Mouse (Mus musculus) embryonic facial prominence, embryonic 10.5 days (tissue): ENCODE measurements around the gene Plxna1. TPM values are rescaled to one million over a fixed set of nuclear protein-coding genes. Genes with fewer than 3 reads are reported as not detected.
A peak's percentile ranks its signal among the peaks of the same experiment; 100 is the strongest.

ENCODE experiments used
- DNase-seq: peaks from one replicate; pipeline ENCODE4 v3.0.0-alpha.2; 2017; ENCODE audit warnings: low spot score
- H3K27ac ChIP-seq: fragments of 300-500 bp; sonication (generic); replicated peaks from 2 replicates; pipeline ENCODE4 v1.5.1; 2016; ENCODE audit warnings: mild to moderate bottlenecking
- H3K27me3 ChIP-seq: fragments of 300-500 bp; sonication (generic); replicated peaks from 2 replicates; pipeline ENCODE4 v1.6.1; 2016; ENCODE audit warnings: low read depth, mild to moderate bottlenecking; ENCODE audit not compliant: poor library complexity, severe bottlenecking
- H3K36me3 ChIP-seq: fragments of 300-500 bp; sonication (generic); replicated peaks from 2 replicates; pipeline ENCODE4 v1.6.1; 2016; ENCODE audit warnings: mild to moderate bottlenecking, moderate library complexity
- H3K4me1 ChIP-seq: fragments of 300-500 bp; sonication (generic); 2 replicates; pipeline ENCODE4 v1.6.1; 2016
- H3K4me3 ChIP-seq: fragments of 300-500 bp; sonication (generic); 2 replicates; pipeline ENCODE4 v1.5.1; 2016; ENCODE audit warnings: mild to moderate bottlenecking, moderate library complexity
- H3K9me3 ChIP-seq: fragments of 300-500 bp; sonication (generic); 2 replicates; pipeline ENCODE4 v1.6.1; 2016; ENCODE audit warnings: mild to moderate bottlenecking
- WGBS: fragments of 180-500 bp; shearing (Covaris S2); methylation state at CpG from one replicate; pipeline ENCODE4 v1.1.7; 2016; 5-methylcytosine and 5-hydroxymethylcytosine counted together
- polyA plus RNA-seq: library from polyadenylated mRNA; unstranded; fragments of >200 nt; fragmentation: Nextera tagmentation; extraction: Ambion mirVana; gene quantifications from 2 replicates; pipeline ENCODE4 v1.2.1, GENCODE M21; 2016

Gene Plxna1
- polyA plus RNA-seq, 1 experiment from 2014 or later = 24.9 TPM

DNA sequence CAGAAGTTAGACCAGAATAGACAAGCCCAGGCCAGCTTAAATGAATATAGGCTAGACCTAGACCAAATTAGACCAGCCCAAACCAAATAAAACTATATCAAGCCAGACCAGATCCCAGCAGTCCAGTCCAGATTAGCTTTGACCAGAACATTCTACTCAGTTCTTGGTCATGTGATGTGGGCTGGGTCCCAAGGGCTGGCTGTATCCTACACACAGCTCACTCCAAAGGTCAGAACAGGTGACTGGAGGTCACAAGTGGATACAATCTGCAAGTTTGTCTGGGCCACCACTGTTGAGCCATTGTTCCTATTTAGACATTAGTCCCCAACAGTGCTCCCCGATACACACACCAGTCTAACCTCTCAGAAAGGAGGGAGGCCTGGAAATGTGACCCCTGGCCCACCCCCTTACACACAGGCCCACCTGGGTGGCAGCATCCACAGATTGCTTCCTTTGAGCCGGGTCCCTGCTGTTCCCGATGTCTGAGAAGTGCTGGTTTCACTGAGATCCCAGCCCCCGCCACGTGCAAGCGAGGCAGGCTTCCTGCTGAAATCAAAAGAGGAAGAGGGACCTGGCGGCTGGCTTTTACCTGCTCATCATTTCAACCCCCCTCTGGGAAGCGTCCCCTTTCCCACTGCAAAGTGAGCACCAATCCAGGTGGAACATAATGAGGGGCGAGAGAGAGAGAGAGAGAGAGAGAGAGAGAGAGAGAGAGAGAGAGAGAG lies 76.7 kb downstream of the Plxna1 start:
- no peak overlapping the region; the same call in 1 of the 2 replicates for H3K27ac ChIP-seq
- DNase-seq = no peak
- WGBS = 47% methylated on average over 9 of the region's 9 CpGs

DNA sequence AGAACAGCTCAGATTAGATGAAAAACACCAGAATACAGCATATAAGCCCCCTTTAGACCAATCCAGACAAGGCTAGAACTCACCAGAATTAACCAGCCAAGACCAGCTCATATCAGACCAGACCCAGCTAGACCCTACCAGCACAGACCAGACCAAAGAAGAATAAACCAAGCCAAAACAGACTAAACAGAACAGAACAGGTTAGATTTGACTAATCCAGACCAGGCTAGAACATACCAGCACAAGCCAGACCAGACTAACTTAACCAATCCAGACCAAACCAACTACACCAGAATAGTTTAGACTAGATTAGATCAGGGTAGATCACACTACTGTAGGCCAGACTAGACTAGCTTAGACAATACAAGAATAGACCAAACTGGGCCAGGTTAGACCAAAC lies 77.3 kb downstream of the Plxna1 start:
- DNase-seq = no peak
- Histone ChIP-seq H3K27me3 (peaks cover 16% of the 10 kb centered on the region), H3K9me3 (peaks cover 5% of the 10 kb centered on the region; the same call in 1 of the 2 replicates), H3K36me3 (no peaks in the 10 kb centered on the region), H3K4me3 (no peak overlapping the region), H3K4me1 (peaks cover 37% of the 10 kb centered on the region), H3K27ac (no peak overlapping the region)

More for the DNA sequence above, 76.7 kb downstream of the Plxna1 start:
- H3K4me1 ChIP-seq = peaks cover 37% of the 10 kb centered on the region
- peaks cover 15% of the 10 kb centered on the region for H3K27me3 ChIP-seq
- no peaks in the 10 kb centered on the region for H3K36me3 ChIP-seq
- peaks cover 5% of the 10 kb centered on the region; the same call in 1 of the 2 replicates for H3K9me3 ChIP-seq
- no peak overlapping the region for H3K4me3 ChIP-seq

- Histone ChIP-seq H3K27me3 (peaks cover 16% of the 10 kb centered on the region), H3K36me3 (no peaks in the 10 kb centered on the region), H3K4me3 (no peak overlapping the region), H3K4me1 (peaks cover 35% of the 10 kb centered on the region), H3K9me3 (peaks cover 5% of the 10 kb centered on the region; the same call in 1 of the 2 replicates), H3K27ac (no peak overlapping the region)
- 93% methylated on average over 4 of the region's 4 CpGs for WGBS
- no peak for DNase-seq
Measured at GRCm38 (mm10) chr6:89283095-89283494, 79.3 kb downstream of the Plxna1 start.

GRCm38 (mm10) chr6:89282626-89283025 lies 79.8 kb downstream of the Plxna1 start:
- Histone ChIP-seq H3K4me3 (no peak overlapping the region), H3K36me3 (no peaks in the 10 kb centered on the region), H3K9me3 (peaks cover 5% of the 10 kb centered on the region; the same call in 1 of the 2 replicates), H3K27me3 (peaks cover 16% of the 10 kb centered on the region), H3K4me1 (peaks cover 34% of the 10 kb centered on the region), H3K27ac (no peak overlapping the region)
- DNase-seq = no peak
- 61% methylated on average over 5 of the region's 5 CpGs for WGBS

- Histone ChIP-seq H3K4me1 (peaks cover 26% of the 10 kb centered on the region), H3K36me3 (no peaks in the 10 kb centered on the region), H3K27ac (peak overlapping the region; percentile 48; the same call in 1 of the 2 replicates), H3K27me3 (peaks cover 16% of the 10 kb centered on the region), H3K4me3 (no peak overlapping the region), H3K9me3 (peaks cover 5% of the 10 kb centered on the region; the same call in 1 of the 2 replicates)
- DNase-seq = no peak
- WGBS = 23% methylated on average over 16 of the region's 16 CpGs
Measured at GRCm38 (mm10) chr6:89281492-89282332, 80.7 kb downstream of the Plxna1 start.

- WGBS = 86% methylated on average over 4 of the region's 4 CpGs
Measured at GRCm38 (mm10) chr6:89280555-89280954, 81.9 kb downstream of the Plxna1 start.

DNA sequence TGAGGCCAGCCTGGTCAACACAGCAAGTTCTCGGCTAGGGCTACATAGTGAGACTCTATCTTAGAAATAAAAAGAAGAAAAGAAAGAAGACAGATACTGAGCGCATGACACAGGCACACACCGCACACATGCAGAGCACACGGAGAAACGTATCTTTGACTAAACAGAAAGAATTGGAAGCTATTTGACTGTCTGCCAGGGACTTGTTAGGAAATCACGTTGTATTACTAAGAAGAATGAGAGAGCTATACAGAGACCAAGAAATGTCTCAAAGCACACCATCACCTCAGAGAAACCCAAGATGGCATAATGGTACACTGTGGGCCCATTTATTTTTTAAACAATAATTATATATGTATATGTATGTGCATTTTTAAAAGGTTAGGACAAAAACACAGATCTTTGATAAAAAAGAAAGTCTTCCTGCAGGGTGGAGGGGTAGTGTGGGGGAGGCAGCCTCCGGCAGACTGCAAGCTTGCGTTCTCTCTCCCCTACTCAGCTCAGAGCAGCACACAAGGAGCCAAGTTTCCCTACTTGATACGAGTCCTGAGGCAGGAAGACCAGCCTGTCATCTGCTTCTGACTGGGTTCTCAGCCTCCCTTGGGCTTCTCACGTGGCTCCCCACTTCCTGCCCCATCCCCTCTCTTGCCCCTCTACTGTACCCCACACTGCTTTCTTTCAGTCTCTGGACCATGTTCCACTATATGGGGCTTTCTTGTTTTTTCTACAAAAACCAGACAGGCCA lies 90.5 kb downstream of the Plxna1 start:
- WGBS = 76% methylated on average over 10 of the region's 10 CpGs
- Histone ChIP-seq H3K4me3 (no peak overlapping the region), H3K4me1 (peaks cover 18% of the 10 kb centered on the region), H3K27ac (no peak overlapping the region), H3K36me3 (no peaks in the 10 kb centered on the region), H3K27me3 (no peaks in the 10 kb centered on the region), H3K9me3 (no peaks in the 10 kb centered on the region)
- DNase-seq = no peak

More at GRCm38 (mm10) chr6:89280555-89280954, 81.9 kb downstream of the Plxna1 start:
- peaks cover 16% of the 10 kb centered on the region for H3K27me3 ChIP-seq
- no peak for DNase-seq
- H3K4me1 ChIP-seq = peaks cover 15% of the 10 kb centered on the region
- no peak overlapping the region for H3K27ac ChIP-seq
- H3K36me3 ChIP-seq = no peaks in the 10 kb centered on the region
- H3K9me3 ChIP-seq = peaks cover 5% of the 10 kb centered on the region; the same call in 1 of the 2 replicates
- H3K4me3 ChIP-seq = no peak overlapping the region

- Histone ChIP-seq H3K4me3 (no peak overlapping the region), H3K27me3 (no peaks in the 10 kb centered on the region), H3K4me1 (peaks cover 13% of the 10 kb centered on the region), H3K9me3 (no peaks in the 10 kb centered on the region), H3K27ac (no peak overlapping the region), H3K36me3 (no peaks in the 10 kb centered on the region)
- no peak for DNase-seq
- WGBS = 82% methylated on average over 5 of the region's 5 CpGs
Measured at GRCm38 (mm10) chr6:89267181-89267580, 95.2 kb downstream of the Plxna1 start.

Other genes starting within 250 kb of the Plxna1 start
- 66.8 and 74.1 TPM in 2 replicates for gene Chchd6, start 233.0 kb upstream of the Plxna1 start, polyA plus RNA-seq